Mouse (Mus musculus): Measurements from ENCODE around the gene Mfap1b.

GRCm38 (mm10) chr2:121439746-121440145, 34.1 kb downstream of the Mfap1b start:
- TF ChIP-seq CTCF (IDR thresholded peaks at IDR 0.05; ENCODE audit: insufficient read depth, low read depth, low read length) (no peak), POLR2A (IDR thresholded peaks at IDR 0.05; ENCODE audit: insufficient read depth, low read depth, low read length) (no peak)

Data from olfactory bulb, adult 2 months (tissue).